Mouse (Mus musculus) testis, adult 2 months (tissue): Measurements from ENCODE around the gene Atp6v1a. TPM values are rescaled to one million over a fixed set of nuclear protein-coding genes. Genes with fewer than 3 reads are reported as not detected.

Experiments
- H3K27ac ChIP-seq: fragments of 200-500 bp; 2 replicates; pipeline ENCODE4 v1.5.1; 2012; ENCODE audit warnings: low read depth, low read length; ENCODE audit not compliant: control insufficient read depth, insufficient read depth
- H3K27me3 ChIP-seq: fragments of 200-500 bp; 2 replicates; pipeline ENCODE4 v1.6.1; 2012; ENCODE audit warnings: mild to moderate bottlenecking, low read length, moderate library complexity; ENCODE audit not compliant: control insufficient read depth, insufficient read depth
- H3K36me3 ChIP-seq: fragments of 200-500 bp; 2 replicates; pipeline ENCODE4 v1.6.1; 2012; ENCODE audit warnings: mild to moderate bottlenecking, low read length; ENCODE audit not compliant: control insufficient read depth, insufficient read depth
- H3K4me1 ChIP-seq: fragments of 200-500 bp; 2 replicates; pipeline ENCODE4 v1.6.1; 2012; ENCODE audit warnings: low read length; ENCODE audit not compliant: control insufficient read depth, insufficient read depth
- H3K4me3 ChIP-seq: fragments of 200-500 bp; 2 replicates; pipeline ENCODE4 v1.5.1; 2012; ENCODE audit warnings: low read depth, mild to moderate bottlenecking, low read length, moderate library complexity, mixed read lengths; ENCODE audit not compliant: control insufficient read depth
- CTCF ChIP-seq: fragments of 200-500 bp; IDR thresholded peaks from 2 replicates; pipeline ENCODE4 v1.5.1; 2012; ENCODE audit warnings: low read depth, mild to moderate bottlenecking, inconsistent platforms, low read length, moderate library complexity; ENCODE audit not compliant: control insufficient read depth, insufficient read depth, insufficient replicate concordance
- POLR2A ChIP-seq: fragments of 200-500 bp; IDR thresholded peaks from 2 replicates; pipeline ENCODE4 v1.6.1; 2012; ENCODE audit warnings: low read depth, mild to moderate bottlenecking, inconsistent platforms, low read length, moderate library complexity; ENCODE audit not compliant: control insufficient read depth
- polyA plus RNA-seq: library from polyadenylated mRNA; depleted of rRNA; stranded (reverse); fragments of >200 nt; gene quantifications from 2 replicates; pipeline ENCODE4 v1.2.3, GENCODE M21; 2012

Gene Atp6v1a
- polyA plus RNA-seq, 1 experiment, result 38.5 TPM

DNA sequence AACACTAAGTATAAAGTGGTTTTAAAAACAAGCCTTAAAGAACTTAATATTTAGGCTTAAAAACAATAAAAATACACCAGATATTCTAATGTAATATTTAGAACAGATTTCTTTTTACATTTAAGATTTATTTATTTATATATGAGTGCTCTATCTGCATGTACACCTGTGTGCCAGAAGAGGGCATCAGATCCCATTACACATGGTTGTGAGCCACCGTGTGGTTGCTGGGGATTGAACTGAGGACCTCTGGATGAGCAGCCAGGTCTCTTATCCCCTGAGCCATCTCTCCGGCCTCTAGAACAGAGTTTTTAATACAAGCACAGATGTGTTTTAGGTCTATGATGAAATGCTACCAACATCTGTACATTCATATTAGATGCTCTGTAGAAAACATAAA, 36.6 kb downstream of the Atp6v1a start:
- H3K36me3 ChIP-seq, result peaks cover 5% of the 10 kb centered on the region
- H3K4me3 ChIP-seq, result no peak overlapping the region
- no peak overlapping the region for H3K27ac ChIP-seq
- no peak for TF ChIP-seq CTCF
- no peak for TF ChIP-seq POLR2A
- no peaks in the 10 kb centered on the region for H3K27me3 ChIP-seq
- H3K4me1 ChIP-seq, result no peaks in the 10 kb centered on the region

DNA sequence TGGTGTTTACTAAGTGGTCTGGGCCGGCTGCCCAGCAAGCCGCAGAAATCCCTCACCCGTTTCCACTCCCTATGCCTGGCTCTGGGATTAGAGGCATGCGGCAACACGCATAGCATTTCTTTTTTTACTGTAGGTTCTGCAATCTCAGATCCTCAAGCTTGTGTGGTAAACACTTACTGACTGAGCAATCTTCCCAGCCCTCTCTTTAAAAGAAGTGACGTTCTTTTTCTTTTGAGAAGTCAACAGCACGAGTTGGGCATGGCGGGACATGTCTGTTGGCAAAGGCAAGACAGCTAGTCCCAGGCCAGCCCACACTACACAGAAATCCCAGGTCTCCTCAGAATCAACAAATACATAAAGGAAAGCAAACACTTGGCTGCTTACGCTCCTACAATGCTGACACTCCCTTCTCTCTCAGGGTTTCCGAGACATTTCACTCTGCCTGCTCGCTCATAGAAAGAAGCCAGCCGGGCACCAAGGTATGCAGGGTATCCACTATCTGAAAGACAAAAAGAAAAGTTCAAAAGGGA, 38.3 kb downstream of the Atp6v1a start:
- Histone ChIP-seq H3K27me3 (no peaks in the 10 kb centered on the region), H3K4me3 (no peak overlapping the region), H3K4me1 (no peaks in the 10 kb centered on the region), H3K27ac (no peak overlapping the region), H3K36me3 (peaks cover 3% of the 10 kb centered on the region)
- no peak for TF ChIP-seq POLR2A
- TF ChIP-seq CTCF, result no peak

DNA sequence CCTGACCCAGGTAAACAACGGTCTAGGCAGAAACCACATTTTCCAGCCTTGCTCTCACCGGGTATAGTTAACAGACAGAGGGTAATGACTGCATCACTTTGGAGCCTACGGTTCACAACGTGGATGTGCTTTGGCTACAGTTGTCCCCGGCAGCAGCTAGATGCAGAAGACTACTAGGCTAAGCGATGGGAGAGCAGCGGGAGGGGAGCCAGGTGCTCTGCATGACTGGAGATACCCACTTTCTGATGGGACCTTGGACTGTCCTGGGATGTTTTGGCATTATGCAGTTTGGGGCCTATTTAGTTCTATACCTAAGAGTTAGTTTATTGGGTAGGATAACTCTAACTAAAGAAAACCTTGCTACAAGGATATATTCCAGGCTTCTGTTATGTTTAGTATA, 40.1 kb downstream of the Atp6v1a start:
- H3K36me3 ChIP-seq, result peaks cover 3% of the 10 kb centered on the region

DNA sequence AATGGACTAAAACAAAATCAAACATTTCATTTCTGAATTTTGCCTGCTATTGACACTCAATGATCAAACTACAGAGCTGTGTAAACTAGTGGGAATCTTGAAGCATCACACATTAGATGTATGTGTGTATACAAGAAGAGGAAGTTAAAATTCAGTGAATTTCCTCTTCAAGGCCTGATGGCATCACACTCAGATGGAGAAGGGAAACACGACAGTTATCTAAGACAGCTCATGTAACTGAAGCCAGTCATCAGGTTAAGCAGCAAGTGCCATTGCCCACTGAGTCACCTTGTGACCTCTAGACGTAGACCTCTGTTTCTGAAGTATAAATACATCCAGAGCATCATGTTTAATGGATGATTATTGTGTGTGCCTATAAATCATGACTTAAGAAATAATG, 51.9 kb downstream of the Atp6v1a start:
- TF ChIP-seq POLR2A, result no peak
- no peak for TF ChIP-seq CTCF
- H3K27ac ChIP-seq, result no peak overlapping the region
- no peak overlapping the region for H3K4me3 ChIP-seq
- H3K27me3 ChIP-seq, result no peaks in the 10 kb centered on the region
- peaks cover 1% of the 10 kb centered on the region; the same call in 1 of the 2 replicates for H3K36me3 ChIP-seq
- H3K4me1 ChIP-seq, result no peaks in the 10 kb centered on the region

More for the DNA sequence above, 40.1 kb downstream of the Atp6v1a start:
- Histone ChIP-seq H3K27me3 (no peaks in the 10 kb centered on the region), H3K27ac (no peak overlapping the region), H3K4me3 (no peak overlapping the region), H3K4me1 (no peaks in the 10 kb centered on the region)
- TF ChIP-seq POLR2A, result no peak
- no peak for TF ChIP-seq CTCF

DNA sequence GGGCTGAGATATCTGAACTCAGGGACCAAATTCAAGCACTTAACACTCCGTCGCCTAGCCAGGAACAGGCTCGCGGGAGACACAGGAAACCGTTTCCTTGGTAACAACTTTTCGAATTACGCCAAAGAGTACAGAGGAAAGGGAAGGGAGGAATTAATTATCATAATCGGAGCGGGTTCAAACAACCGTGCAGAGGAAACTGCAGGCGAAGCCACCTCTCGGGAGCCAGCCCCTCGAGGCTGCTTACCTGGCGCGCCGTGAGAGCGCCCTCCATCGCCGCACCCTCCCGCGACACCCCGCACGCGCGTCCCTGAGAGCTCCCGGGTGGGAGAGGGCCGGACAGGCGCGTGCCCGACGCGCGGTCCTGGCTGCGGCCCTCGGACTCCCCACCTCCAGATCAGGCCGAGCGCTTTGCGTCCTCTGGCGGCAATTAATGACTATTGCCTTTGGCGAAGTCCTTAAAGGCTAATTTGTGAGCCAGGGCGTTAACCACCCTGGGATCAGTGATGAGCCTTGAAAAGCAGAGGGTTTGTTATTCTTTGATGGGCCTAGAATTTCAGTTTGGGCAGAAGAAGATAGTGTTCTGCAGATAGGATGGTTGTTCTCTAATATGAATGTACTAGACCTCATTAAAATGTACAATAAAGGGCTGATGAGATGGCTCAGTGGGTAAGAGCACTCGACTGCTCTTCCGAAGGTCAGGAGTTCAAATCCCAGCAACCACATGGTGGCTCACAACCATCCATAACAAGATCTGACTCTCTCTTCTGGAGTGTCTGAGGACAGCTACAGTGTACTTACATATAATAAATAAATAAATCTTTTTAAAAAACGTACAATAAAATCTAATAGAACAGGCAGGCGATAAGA, 76.2 kb downstream of the Atp6v1a start, which contains the start of gene Gramd1c:
Gramd1c (minus strand) TSS at position 321 of the 870 bp plus-strand sequence.
- peak within 1 kb of the TSS; percentile 90 for H3K4me3 ChIP-seq
- H3K36me3 ChIP-seq, result no peaks in the 10 kb centered on the region
- no peak within 1 kb of the TSS for H3K27ac ChIP-seq
- H3K27me3 ChIP-seq, result no peaks in the 10 kb centered on the region
- TF ChIP-seq POLR2A (no peak), CTCF (peak; percentile 56)
- peaks cover 3% of the 10 kb centered on the region for H3K4me1 ChIP-seq

DNA sequence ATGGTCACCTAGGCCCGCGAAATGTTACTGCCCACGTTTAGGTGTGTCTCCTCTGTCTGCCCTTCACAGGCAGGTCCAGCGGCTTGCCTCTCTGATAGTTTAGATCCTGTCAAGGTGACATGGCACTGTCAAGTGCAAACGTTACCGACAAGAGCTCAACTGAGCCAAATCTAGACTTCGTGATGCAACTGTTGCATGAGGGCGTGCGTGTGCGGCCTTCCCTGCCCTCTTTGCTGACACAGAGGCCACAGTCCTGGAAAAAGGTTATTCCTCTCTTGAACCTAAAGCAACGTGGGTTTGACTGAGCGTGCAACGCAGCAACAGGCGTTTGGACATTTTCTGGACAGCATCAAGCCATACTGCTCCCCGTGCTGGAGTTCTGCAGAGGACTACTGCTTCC, 78.2 kb downstream of the Atp6v1a start:
- TF ChIP-seq POLR2A (no peak), CTCF (no peak)
- H3K27me3 ChIP-seq, result no peaks in the 10 kb centered on the region
- H3K27ac ChIP-seq, result no peak overlapping the region
- peak overlapping the region; percentile 68 for H3K4me3 ChIP-seq
- no peaks in the 10 kb centered on the region for H3K36me3 ChIP-seq
- peaks cover 3% of the 10 kb centered on the region for H3K4me1 ChIP-seq

DNA sequence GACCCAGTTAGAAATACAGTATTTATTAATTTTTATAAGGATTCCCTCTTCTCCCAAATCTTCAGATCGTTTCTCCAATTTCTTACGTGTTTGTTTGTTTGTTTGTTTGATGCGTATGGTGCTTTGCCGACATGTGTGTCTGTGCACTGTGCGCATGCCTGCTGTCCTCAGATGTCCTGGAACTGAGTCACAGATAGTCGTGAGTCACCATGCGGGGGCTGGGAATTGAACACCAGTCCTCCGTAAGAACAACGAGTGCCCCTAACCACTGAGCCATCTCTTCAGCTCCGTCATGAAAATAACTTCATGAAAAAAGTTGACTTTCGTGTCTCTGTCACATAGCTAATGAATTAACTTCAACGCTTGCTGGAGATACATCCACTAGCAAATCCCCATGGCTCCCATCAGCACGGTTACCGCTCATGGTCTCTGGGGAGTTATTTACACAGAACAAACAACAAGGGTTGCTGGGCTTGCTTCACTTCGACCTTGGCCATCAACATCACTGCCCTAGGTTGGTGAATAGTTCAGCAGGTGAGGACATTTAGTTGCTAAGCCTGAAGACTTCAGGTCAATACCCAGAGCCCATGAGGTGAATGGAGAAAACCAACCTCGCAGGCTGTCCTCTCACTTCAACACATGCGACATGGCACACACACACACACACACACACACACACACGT, 78.8 kb downstream of the Atp6v1a start:
- H3K27ac ChIP-seq, result no peak overlapping the region
- H3K4me1 ChIP-seq, result peaks cover 3% of the 10 kb centered on the region
- no peaks in the 10 kb centered on the region for H3K27me3 ChIP-seq
- no peaks in the 10 kb centered on the region for H3K36me3 ChIP-seq
- TF ChIP-seq CTCF (no peak), POLR2A (no peak)
- H3K4me3 ChIP-seq, result peak overlapping the region; percentile 0; the same call in 1 of the 2 replicates
